Mouse (Mus musculus) kidney, embryonic 15.5 days (tissue): ENCODE measurements at regions not wholly inside any gene's neighbourhood (a gene's known extent, or its start where the extent isn't known, plus 50 kb on each side); places are given as distances from the start of the nearest gene placed in this dataset.

Experiments
- ATAC-seq: fragments of 200-750 bp; cut with Nextera tagmentation; replicated peaks from 2 replicates; pipeline ENCODE4 v1.8.0; 2017; ENCODE audit warnings: moderate TSS enrichment; ENCODE audit not compliant: low FRiP score
- H3K27ac ChIP-seq: fragments of 300-500 bp; sonication (generic); 2 replicates; pipeline ENCODE4 v1.5.1; 2015; ENCODE audit warnings: mild to moderate bottlenecking, inconsistent platforms
- H3K27me3 ChIP-seq: fragments of 300-500 bp; sonication (generic); 2 replicates; pipeline ENCODE4 v1.6.1; 2015; ENCODE audit warnings: inconsistent platforms
- H3K36me3 ChIP-seq: fragments of 300-500 bp; sonication (generic); 2 replicates; pipeline ENCODE4 v1.6.1; 2015; ENCODE audit warnings: inconsistent platforms
- H3K4me1 ChIP-seq: fragments of 300-500 bp; sonication (generic); 2 replicates; pipeline ENCODE4 v1.6.1; 2015; ENCODE audit warnings: inconsistent platforms
- H3K4me2 ChIP-seq: fragments of 300-500 bp; sonication (generic); 2 replicates; pipeline ENCODE4 v1.6.1; 2015; ENCODE audit warnings: moderate library complexity, mild to moderate bottlenecking, inconsistent platforms
- H3K4me3 ChIP-seq: fragments of 300-500 bp; sonication (generic); replicated peaks from 2 replicates; pipeline ENCODE4 v1.5.1; 2015; ENCODE audit warnings: mild to moderate bottlenecking, inconsistent platforms
- H3K9ac ChIP-seq: fragments of 300-500 bp; sonication (generic); 2 replicates; pipeline ENCODE4 v1.6.1; 2015; ENCODE audit warnings: mild to moderate bottlenecking, inconsistent platforms
- H3K9me3 ChIP-seq: fragments of 300-500 bp; sonication (generic); replicated peaks from 2 replicates; pipeline ENCODE4 v1.6.1; 2016; ENCODE audit warnings: inconsistent platforms
- WGBS: fragments of 180-500 bp; shearing (Covaris S2); methylation state at CpG from one replicate; pipeline ENCODE4 v1.1.7; 2015; ENCODE audit warnings: mixed read lengths; 5-methylcytosine and 5-hydroxymethylcytosine counted together

GRCm38 (mm10) chr13:37678251-37678650, 99.9 kb upstream of the Rreb1 start:
- Histone ChIP-seq H3K9ac (no peak overlapping the region), H3K27ac (no peak overlapping the region), H3K4me1 (0 out of 2 replicates have a peak, but pooled peaks cover 3% of the 10 kb centered on the region), H3K4me2 (no peak overlapping the region), H3K4me3 (no peak overlapping the region), H3K36me3 (no peaks in the 10 kb centered on the region), H3K9me3 (no peaks in the 10 kb centered on the region), H3K27me3 (no peaks in the 10 kb centered on the region; the same call in 1 of the 2 replicates)
- no peak for ATAC-seq
- 48% methylated on average over 12 of the region's 12 CpGs for WGBS

GRCm38 (mm10) chr13:37678772-37679171, 99.4 kb upstream of the Rreb1 start:
- H3K9ac ChIP-seq: no peak overlapping the region
- no peak overlapping the region for H3K4me2 ChIP-seq
- 90% methylated on average over 9 of the region's 9 CpGs for WGBS
- H3K4me3 ChIP-seq: no peak overlapping the region
- ATAC-seq: no peak
- no peaks in the 10 kb centered on the region for H3K36me3 ChIP-seq
- H3K27ac ChIP-seq: no peak overlapping the region
- 0 out of 2 replicates have a peak, but pooled peaks cover 3% of the 10 kb centered on the region for H3K4me1 ChIP-seq
- no peaks in the 10 kb centered on the region for H3K9me3 ChIP-seq
- no peaks in the 10 kb centered on the region; the same call in 1 of the 2 replicates for H3K27me3 ChIP-seq

GRCm38 (mm10) chr13:37680837-37681619, 97.2 kb upstream of the Rreb1 start:
- Histone ChIP-seq H3K4me2 (no peak overlapping the region), H3K9me3 (no peaks in the 10 kb centered on the region), H3K9ac (no peak overlapping the region), H3K27ac (no peak overlapping the region), H3K4me3 (no peak overlapping the region), H3K36me3 (no peaks in the 10 kb centered on the region), H3K27me3 (no peaks in the 10 kb centered on the region; the same call in 1 of the 2 replicates), H3K4me1 (0 out of 2 replicates have a peak, but pooled peaks cover 3% of the 10 kb centered on the region)
- WGBS: 25% methylated on average over 4 of the region's 4 CpGs
- ATAC-seq: peak; percentile 67; the same call in 1 of the 2 replicates

GRCm38 (mm10) chr13:37683045-37683679, 95.0 kb upstream of the Rreb1 start:
- Histone ChIP-seq H3K27ac (no peak overlapping the region), H3K4me3 (no peak overlapping the region), H3K9me3 (no peaks in the 10 kb centered on the region), H3K9ac (no peak overlapping the region), H3K4me2 (no peak overlapping the region), H3K36me3 (no peaks in the 10 kb centered on the region), H3K27me3 (no peaks in the 10 kb centered on the region; the same call in 1 of the 2 replicates), H3K4me1 (0 out of 2 replicates have a peak, but pooled peaks cover 3% of the 10 kb centered on the region)
- 75% methylated on average over 6 of the region's 6 CpGs for WGBS
- no peak for ATAC-seq

- Histone ChIP-seq H3K9ac (no peak overlapping the region), H3K4me3 (no peak overlapping the region), H3K27me3 (no peaks in the 10 kb centered on the region), H3K9me3 (no peaks in the 10 kb centered on the region), H3K36me3 (no peaks in the 10 kb centered on the region), H3K4me1 (0 out of 2 replicates have a peak, but pooled peaks cover 3% of the 10 kb centered on the region), H3K27ac (no peak overlapping the region), H3K4me2 (no peak overlapping the region)
- WGBS: 77% methylated on average over 2 of the region's 2 CpGs
- no peak for ATAC-seq
Observed at GRCm38 (mm10) chr13:37685617-37686016, 92.6 kb upstream of the Rreb1 start.

- Histone ChIP-seq H3K27ac (no peak overlapping the region), H3K4me1 (no peaks in the 10 kb centered on the region), H3K4me2 (no peak overlapping the region), H3K27me3 (no peaks in the 10 kb centered on the region), H3K9ac (no peak overlapping the region), H3K9me3 (no peaks in the 10 kb centered on the region), H3K36me3 (no peaks in the 10 kb centered on the region), H3K4me3 (no peak overlapping the region)
- 56% methylated on average over 2 of the region's 2 CpGs for WGBS
- ATAC-seq: no peak
Observed at GRCm38 (mm10) chr13:37686109-37686508, 92.1 kb upstream of the Rreb1 start.

- no peak overlapping the region for H3K4me2 ChIP-seq
- no peak overlapping the region for H3K27ac ChIP-seq
- H3K36me3 ChIP-seq: no peaks in the 10 kb centered on the region
- H3K4me3 ChIP-seq: no peak overlapping the region
- ATAC-seq: no peak
- no peaks in the 10 kb centered on the region for H3K4me1 ChIP-seq
- 84% methylated on average over 6 of the region's 6 CpGs for WGBS
- H3K9ac ChIP-seq: no peak overlapping the region
- no peaks in the 10 kb centered on the region for H3K27me3 ChIP-seq
- H3K9me3 ChIP-seq: no peaks in the 10 kb centered on the region
Observed at GRCm38 (mm10) chr13:37689127-37689777, 88.9 kb upstream of the Rreb1 start.

GRCm38 (mm10) chr13:37691855-37692445, 86.2 kb upstream of the Rreb1 start:
- WGBS: 84% methylated on average over 5 of the region's 5 CpGs
- no peak for ATAC-seq

GRCm38 (mm10) chr13:37693617-37694016, 84.6 kb upstream of the Rreb1 start:
- no peaks in the 10 kb centered on the region for H3K9me3 ChIP-seq
- 61% methylated on average over 3 of the region's 3 CpGs for WGBS
- no peaks in the 10 kb centered on the region for H3K27me3 ChIP-seq
- no peaks in the 10 kb centered on the region for H3K4me1 ChIP-seq
- peak; percentile 52; the same call in 1 of the 2 replicates for ATAC-seq
- H3K4me2 ChIP-seq: no peak overlapping the region
- no peak overlapping the region for H3K9ac ChIP-seq
- H3K4me3 ChIP-seq: no peak overlapping the region
- no peaks in the 10 kb centered on the region for H3K36me3 ChIP-seq
- no peak overlapping the region for H3K27ac ChIP-seq

More at GRCm38 (mm10) chr13:37691855-37692445, 86.2 kb upstream of the Rreb1 start:
- H3K36me3 ChIP-seq: no peaks in the 10 kb centered on the region
- no peak overlapping the region for H3K4me2 ChIP-seq
- no peak overlapping the region for H3K4me3 ChIP-seq
- no peak overlapping the region for H3K9ac ChIP-seq
- no peaks in the 10 kb centered on the region for H3K4me1 ChIP-seq
- H3K27me3 ChIP-seq: no peaks in the 10 kb centered on the region
- H3K9me3 ChIP-seq: no peaks in the 10 kb centered on the region
- H3K27ac ChIP-seq: no peak overlapping the region

- H3K27ac ChIP-seq: no peak overlapping the region
- H3K4me3 ChIP-seq: no peak overlapping the region
- no peak overlapping the region for H3K4me2 ChIP-seq
- no peak overlapping the region for H3K9ac ChIP-seq
- 70% methylated on average over 1 of the region's 1 CpGs for WGBS
- no peaks in the 10 kb centered on the region for H3K4me1 ChIP-seq
- no peaks in the 10 kb centered on the region for H3K27me3 ChIP-seq
- H3K9me3 ChIP-seq: no peaks in the 10 kb centered on the region
- ATAC-seq: no peak
- no peaks in the 10 kb centered on the region for H3K36me3 ChIP-seq
Observed at GRCm38 (mm10) chr13:37704475-37704874, 73.7 kb upstream of the Rreb1 start.

GRCm38 (mm10) chr13:37705482-37705881, 72.7 kb upstream of the Rreb1 start:
- no peaks in the 10 kb centered on the region for H3K36me3 ChIP-seq
- no peaks in the 10 kb centered on the region for H3K4me1 ChIP-seq
- no peaks in the 10 kb centered on the region for H3K27me3 ChIP-seq
- no peak for ATAC-seq
- H3K4me2 ChIP-seq: no peak overlapping the region
- 89% methylated on average over 2 of the region's 2 CpGs for WGBS
- no peak overlapping the region for H3K4me3 ChIP-seq
- H3K9ac ChIP-seq: no peak overlapping the region
- H3K9me3 ChIP-seq: no peaks in the 10 kb centered on the region
- H3K27ac ChIP-seq: no peak overlapping the region

- Histone ChIP-seq H3K27ac (no peak overlapping the region), H3K4me1 (0 out of 2 replicates have a peak, but pooled peaks cover 3% of the 10 kb centered on the region), H3K9ac (no peak overlapping the region), H3K36me3 (no peaks in the 10 kb centered on the region), H3K27me3 (no peaks in the 10 kb centered on the region), H3K4me3 (no peak overlapping the region), H3K9me3 (no peaks in the 10 kb centered on the region), H3K4me2 (no peak overlapping the region)
- 78% methylated on average over 5 of the region's 5 CpGs for WGBS
- ATAC-seq: no peak
Observed at GRCm38 (mm10) chr13:37710913-37711312, 67.3 kb upstream of the Rreb1 start.
